Mouse (Mus musculus) kidney, adult 2 months (tissue): ENCODE measurements around the gene Olfr551.

Experiments used
- CTCF ChIP-seq: fragments of 200-500 bp; conservative IDR thresholded peaks from 2 replicates; pipeline ENCODE4 v1.5.1; 2011; ENCODE audit warnings: low read depth, mild to moderate bottlenecking, control low read depth, low read length, moderate library complexity, mixed read lengths; ENCODE audit not compliant: insufficient read depth, insufficient read length
- POLR2A ChIP-seq: fragments of 200-500 bp; IDR thresholded peaks from one replicate; pipeline ENCODE4 v1.6.1; 2011; ENCODE audit warnings: low read depth, low read length, control low read depth

- TF ChIP-seq CTCF (no peak), POLR2A (no peak)
Observed at GRCm38 (mm10) chr7:102638132-102638531, 46.4 kb upstream of the Olfr551 start, which contains the start of gene Olfr554.
